Mouse (Mus musculus) midbrain, embryonic 11.5 days (tissue): ENCODE data around the gene Fuca2. TPM values are rescaled to one million over a fixed set of nuclear protein-coding genes. Genes with fewer than 3 reads are reported as not detected.
"Not testable (repeated sequence)": the region's sequence is repeated elsewhere in the genome, so short reads cannot be mapped to it uniquely, and the experiment has no call there.

Experiments
- ATAC-seq: fragments of 200-750 bp; cut with Nextera tagmentation; 2 replicates; pipeline ENCODE4 v1.8.0; 2017; ENCODE audit warnings: moderate TSS enrichment, moderate library complexity; ENCODE audit not compliant: low FRiP score
- DNase-seq: peaks from one replicate; pipeline ENCODE4 v3.0.0; 2015; ENCODE audit warnings: low spot score; ENCODE audit errors: missing footprints
- H3K27ac ChIP-seq: fragments of 300-500 bp; sonication (generic); 2 replicates; pipeline ENCODE4 v1.5.1; 2014; ENCODE audit warnings: low read depth, low read length
- H3K27me3 ChIP-seq: fragments of 300-500 bp; sonication (generic); 2 replicates; pipeline ENCODE4 v1.6.1; 2014; ENCODE audit warnings: mild to moderate bottlenecking, low read length, moderate library complexity, mixed read lengths; ENCODE audit not compliant: control insufficient read depth, insufficient read depth
- H3K36me3 ChIP-seq: fragments of 300-500 bp; sonication (generic); 2 replicates; pipeline ENCODE4 v1.6.1; 2014; ENCODE audit warnings: mild to moderate bottlenecking, low read length, moderate library complexity, mixed read lengths; ENCODE audit not compliant: control insufficient read depth, insufficient read depth
- H3K4me1 ChIP-seq: fragments of 300-500 bp; sonication (generic); 2 replicates; pipeline ENCODE4 v1.6.1; 2014; ENCODE audit warnings: low read length; ENCODE audit not compliant: control insufficient read depth, insufficient read depth
- H3K4me2 ChIP-seq: fragments of 300-500 bp; sonication (generic); 2 replicates; pipeline ENCODE4 v1.6.1; 2014; ENCODE audit warnings: mild to moderate bottlenecking, moderate library complexity
- H3K4me3 ChIP-seq: fragments of 300-500 bp; sonication (generic); 2 replicates; pipeline ENCODE4 v1.5.1; 2014; ENCODE audit warnings: low read depth, low read length
- H3K9ac ChIP-seq: fragments of 300-500 bp; sonication (generic); 2 replicates; pipeline ENCODE4 v1.6.1; 2014; ENCODE audit warnings: low read length
- H3K9me3 ChIP-seq: fragments of 300-500 bp; sonication (generic); 2 replicates; pipeline ENCODE4 v1.6.1; 2016; ENCODE audit warnings: low read length; ENCODE audit not compliant: control insufficient read depth
- WGBS: fragments of 180-500 bp; shearing (Covaris S2); extraction: QIAGEN DNeasy Blood & Tissue Kit; methylation state at CpG from one replicate; pipeline ENCODE4 v1.1.7; 2014; 5-methylcytosine and 5-hydroxymethylcytosine counted together
- polyA plus RNA-seq: library from polyadenylated mRNA; unstranded; fragments of >200 nt; fragmentation: Nextera tagmentation; extraction: Ambion mirVana; gene quantifications from 2 replicates; pipeline ENCODE4 v1.2.1, GENCODE M21; 2014

Fuca2 gene
- polyA plus RNA-seq, 1 experiment from 2014 or later, result 26.0 TPM

- Histone ChIP-seq H3K9ac (peak overlapping the region; percentile 69), H3K27ac (no peak overlapping the region), H3K4me1 (0 out of 2 replicates have a peak, but pooled peaks cover 5% of the 10 kb centered on the region), H3K9me3 (no peaks in the 10 kb centered on the region), H3K4me2 (peak overlapping the region; percentile 86), H3K4me3 (peak overlapping the region; percentile 54), H3K27me3 (no peaks in the 10 kb centered on the region), H3K36me3 (no peaks in the 10 kb centered on the region)
- DNase-seq, result peak; percentile 99
- peak; percentile 94 for ATAC-seq
- WGBS, result 0% methylated on average over 20 of the region's 30 CpGs
Measured at GRCm38 (mm10) chr10:13500938-13501496, 1.7 kb downstream of the Fuca2 start.

GRCm38 (mm10) chr10:13501533-13501932, 2.2 kb downstream of the Fuca2 start:
- not testable (repeated sequence) for H3K27ac ChIP-seq, H3K36me3 ChIP-seq, DNase-seq, H3K27me3 ChIP-seq, H3K4me1 ChIP-seq, H3K9me3 ChIP-seq
- Histone ChIP-seq H3K4me2 (peak overlapping the region; percentile 86), H3K9ac (peak overlapping the region; percentile 69), H3K4me3 (peak overlapping the region; percentile 54; the same call in 1 of the 2 replicates)
- 50% methylated on average over 4 of the region's 4 CpGs for WGBS
- ATAC-seq, result peak; percentile 43

GRCm38 (mm10) chr10:13502371-13502770, 3.0 kb downstream of the Fuca2 start:
- no peaks in the 10 kb centered on the region for H3K27me3 ChIP-seq
- no peak overlapping the region for H3K27ac ChIP-seq
- 0 out of 2 replicates have a peak, but pooled peaks cover 5% of the 10 kb centered on the region for H3K4me1 ChIP-seq
- no peak for ATAC-seq
- H3K4me2 ChIP-seq, result no peak overlapping the region
- DNase-seq, result no peak
- no peaks in the 10 kb centered on the region for H3K36me3 ChIP-seq
- H3K9me3 ChIP-seq, result no peaks in the 10 kb centered on the region
- no peak overlapping the region for H3K9ac ChIP-seq
- 90% methylated on average over 8 of the region's 8 CpGs for WGBS
- H3K4me3 ChIP-seq, result no peak overlapping the region

- Histone ChIP-seq H3K9ac (no peak overlapping the region), H3K27ac (no peak overlapping the region), H3K36me3 (0 out of 2 replicates have a peak, but pooled peaks cover 1% of the 10 kb centered on the region), H3K27me3 (no peaks in the 10 kb centered on the region), H3K9me3 (no peaks in the 10 kb centered on the region), H3K4me3 (no peak overlapping the region), H3K4me2 (no peak overlapping the region), H3K4me1 (no peaks in the 10 kb centered on the region)
- ATAC-seq (no peak), DNase-seq (no peak)
- 91% methylated on average over 4 of the region's 4 CpGs for WGBS
Measured at GRCm38 (mm10) chr10:13521857-13522256, 22.5 kb downstream of the Fuca2 start.

GRCm38 (mm10) chr10:13528155-13528554, 28.8 kb downstream of the Fuca2 start:
- DNase-seq (no peak), ATAC-seq (no peak)
- Histone ChIP-seq H3K9me3 (no peaks in the 10 kb centered on the region), H3K9ac (no peak overlapping the region), H3K36me3 (peaks cover 2% of the 10 kb centered on the region; the same call in 1 of the 2 replicates), H3K4me1 (no peaks in the 10 kb centered on the region), H3K27ac (no peak overlapping the region), H3K4me3 (no peak overlapping the region), H3K27me3 (no peaks in the 10 kb centered on the region), H3K4me2 (no peak overlapping the region)
- WGBS, result 88% methylated on average over 4 of the region's 4 CpGs

- no peak overlapping the region for H3K4me3 ChIP-seq
- peaks cover 2% of the 10 kb centered on the region; the same call in 1 of the 2 replicates for H3K36me3 ChIP-seq
- DNase-seq, result no peak
- no peaks in the 10 kb centered on the region for H3K9me3 ChIP-seq
- no peaks in the 10 kb centered on the region for H3K4me1 ChIP-seq
- no peak overlapping the region for H3K4me2 ChIP-seq
- H3K27me3 ChIP-seq, result no peaks in the 10 kb centered on the region
- no peak overlapping the region for H3K9ac ChIP-seq
- H3K27ac ChIP-seq, result no peak overlapping the region
- no peak for ATAC-seq
- 89% methylated on average over 3 of the region's 3 CpGs for WGBS
Measured at GRCm38 (mm10) chr10:13534751-13535150, 35.4 kb downstream of the Fuca2 start.

GRCm38 (mm10) chr10:13536706-13537105, 37.4 kb downstream of the Fuca2 start:
- no peak overlapping the region for H3K4me3 ChIP-seq
- no peak overlapping the region for H3K4me2 ChIP-seq
- no peak for ATAC-seq
- H3K9ac ChIP-seq, result no peak overlapping the region
- no peaks in the 10 kb centered on the region for H3K4me1 ChIP-seq
- WGBS, result 97% methylated on average over 7 of the region's 7 CpGs
- H3K27me3 ChIP-seq, result no peaks in the 10 kb centered on the region
- H3K36me3 ChIP-seq, result 0 out of 2 replicates have a peak, but pooled peaks cover 2% of the 10 kb centered on the region
- no peak for DNase-seq
- H3K27ac ChIP-seq, result no peak overlapping the region
- H3K9me3 ChIP-seq, result no peaks in the 10 kb centered on the region

GRCm38 (mm10) chr10:13539769-13540333, 40.5 kb downstream of the Fuca2 start:
- H3K27me3 ChIP-seq, result no peaks in the 10 kb centered on the region
- 91% methylated on average over 7 of the region's 7 CpGs for WGBS

GRCm38 (mm10) chr10:13541721-13542120, 42.4 kb downstream of the Fuca2 start:
- Histone ChIP-seq H3K36me3 (no peaks in the 10 kb centered on the region), H3K4me1 (no peaks in the 10 kb centered on the region), H3K4me3 (no peak overlapping the region), H3K4me2 (no peak overlapping the region), H3K9me3 (no peaks in the 10 kb centered on the region), H3K27ac (no peak overlapping the region), H3K9ac (no peak overlapping the region), H3K27me3 (no peaks in the 10 kb centered on the region)
- ATAC-seq (no peak), DNase-seq (no peak)
- 95% methylated on average over 5 of the region's 5 CpGs for WGBS

More at GRCm38 (mm10) chr10:13539769-13540333, 40.5 kb downstream of the Fuca2 start:
- Histone ChIP-seq H3K27ac (no peak overlapping the region), H3K4me1 (no peaks in the 10 kb centered on the region), H3K9ac (no peak overlapping the region), H3K4me3 (no peak overlapping the region), H3K9me3 (no peaks in the 10 kb centered on the region), H3K36me3 (0 out of 2 replicates have a peak, but pooled peaks cover 2% of the 10 kb centered on the region), H3K4me2 (no peak overlapping the region)
- DNase-seq (no peak), ATAC-seq (no peak)
